Mouse (Mus musculus) activated CD4-positive, CD25-positive, alpha-beta regulatory T cell, adult 9 weeks (primary cell): Measurements from ENCODE around the gene Zfp61. TPM values are rescaled to one million over a fixed set of nuclear protein-coding genes. Genes with fewer than 3 reads are reported as not detected.

Source experiments
- polyA plus RNA-seq: library from polyadenylated mRNA; unstranded; fragments of 100-300 nt; shearing (Covaris generic); gene quantifications from one replicate; pipeline ENCODE4 v1.2.1, GENCODE M21; 2017

Zfp61 gene
- polyA plus RNA-seq, result 27.2 TPM

GRCm38 (mm10) chr7:24300771-24301282 is at the start of gene Zfp61:
Zfp61 (minus strand) TSS chr7:24301232.

GRCm38 (mm10) chr7:24348896-24349295 is 47.9 kb upstream of the Zfp61 start, which contains the start of gene Lypd5:
Lypd5 (plus strand) TSS chr7:24349196.

GRCm38 (mm10) chr7:24333304-24333986 is 32.4 kb upstream of the Zfp61 start, which contains the start of gene Tescl:
Tescl (minus strand) TSS chr7:24333936.

GRCm38 (mm10) chr7:24316567-24317092 is 15.6 kb upstream of the Zfp61 start, which contains the start of gene Zfp94:
Zfp94 (minus strand) TSS chr7:24316666.

GRCm38 (mm10) chr7:24270288-24270672 is 30.8 kb downstream of the Zfp61 start, which contains the start of gene Zfp93:
Zfp93 (plus strand) TSS chr7:24270420.

GRCm38 (mm10) chr7:24254633-24255474 is 46.2 kb downstream of the Zfp61 start, which contains the start of gene Zfp108:
Zfp108 (plus strand) TSS chr7:24254794.

Other genes with a start within 250 kb of the Zfp61 start
- 0.05 TPM for gene Vmn1r183, start 248.0 kb downstream of the Zfp61 start, polyA plus RNA-seq
- gene Zfp180, start 219.3 kb downstream of the Zfp61 start, polyA plus RNA-seq, result 35.7 TPM
- gene Zfp112, start 188.9 kb downstream of the Zfp61 start, polyA plus RNA-seq, result 1.1 TPM
- 19.9 TPM for gene Zfp235, start 167.1 kb downstream of the Zfp61 start, polyA plus RNA-seq
- gene Zfp114, start 126.2 kb downstream of the Zfp61 start, polyA plus RNA-seq, result 1.7 TPM
- 1.3 TPM for gene Zfp111, start 89.8 kb downstream of the Zfp61 start, polyA plus RNA-seq
- gene Zfp109, start 63.7 kb downstream of the Zfp61 start, polyA plus RNA-seq, result 6.4 TPM
- 0.76 TPM for gene Zfp108, start 46.4 kb downstream of the Zfp61 start, polyA plus RNA-seq
- 4.7 TPM for gene Zfp93, start 30.8 kb downstream of the Zfp61 start, polyA plus RNA-seq
- 13.6 TPM for gene Zfp94, start 15.4 kb upstream of the Zfp61 start, polyA plus RNA-seq
- not detected for gene Tescl, start 32.7 kb upstream of the Zfp61 start, polyA plus RNA-seq
- not detected for gene Lypd5, start 48.0 kb upstream of the Zfp61 start, polyA plus RNA-seq
- 147 TPM for gene Kcnn4, start 69.0 kb upstream of the Zfp61 start, polyA plus RNA-seq
- gene Smg9, start 98.4 kb upstream of the Zfp61 start, polyA plus RNA-seq, result 50.9 TPM
- gene Irgc1, start 151.1 kb upstream of the Zfp61 start, polyA plus RNA-seq, result 0.40 TPM
- gene Plaur, start 161.3 kb upstream of the Zfp61 start, polyA plus RNA-seq, result 1.0 TPM
- not detected for gene Cadm4, start 180.8 kb upstream of the Zfp61 start, polyA plus RNA-seq
- 1.1 TPM for gene Zfp428, start 205.8 kb upstream of the Zfp61 start, polyA plus RNA-seq
- gene AC161166.1, start 211.2 kb upstream of the Zfp61 start, polyA plus RNA-seq, result not detected
- 1.2 TPM for gene Irgq, start 229.5 kb upstream of the Zfp61 start, polyA plus RNA-seq
- not detected for gene Pinlyp, start 244.9 kb upstream of the Zfp61 start, polyA plus RNA-seq
- 66.9 TPM for gene Xrcc1, start 245.1 kb upstream of the Zfp61 start, polyA plus RNA-seq